16 mouse cellular contexts compared by ENCODE assay signal in genomic region chr10:38340406-38341175, GRCm38 (mm10).
"Had no signal": no experiment of that assay in that cellular context is flagged by ENCODE, and none has a peak within 500 bp of the region (broad histone marks: within the 10 kb centered on the region; RNA-seq: fewer than 3 reads in every experiment).

No protein-coding gene starts in this region.

- H3K9ac ChIP-seq: limb, embryonic 13.5 days; liver, embryonic 15.5 days; neural tube, embryonic 12.5 days had no signal

- H3K27me3 ChIP-seq: limb, embryonic 13.5 days; liver, embryonic 15.5 days; neural tube, embryonic 12.5 days had no signal

- H3K4me3 ChIP-seq: layer of hippocampus, adult 2 months; limb, embryonic 13.5 days; liver, embryonic 15.5 days; midbrain, embryonic 10.5 days; neural tube, embryonic 12.5 days had no signal

- H3K9me3 ChIP-seq: limb, embryonic 13.5 days; liver, embryonic 15.5 days; midbrain, embryonic 10.5 days; neural tube, embryonic 12.5 days had no signal

- H3K4me2 ChIP-seq: limb, embryonic 13.5 days; liver, embryonic 11.5 days; liver, embryonic 15.5 days; neural tube, embryonic 12.5 days had no signal

- H3K4me1 ChIP-seq: limb, embryonic 13.5 days; liver, embryonic 15.5 days; midbrain, embryonic 10.5 days; neural tube, embryonic 12.5 days had no signal

- DNase-seq: kidney, adult 9 months; kidney, postnatal 36 days; lung, adult 2 months; lung, postnatal 36 days; midbrain, embryonic 14.5 days; thymus, adult 18-20 months; thymus, postnatal 25 days had no signal

- H3K36me3 ChIP-seq: limb, embryonic 13.5 days; liver, embryonic 15.5 days; midbrain, embryonic 10.5 days; neural tube, embryonic 12.5 days had no signal

- H3K27ac ChIP-seq: kidney, postnatal 0 days; layer of hippocampus, adult 2 months; limb, embryonic 13.5 days; liver, embryonic 15.5 days; midbrain, embryonic 10.5 days; neural tube, embryonic 12.5 days; stomach, postnatal 0 days had no signal

- ATAC-seq: lung, postnatal 0 days had no signal
